Mouse (Mus musculus) frontal cortex, adult (tissue): ENCODE data around the gene Tnfaip2.
A peak's percentile ranks its signal among the peaks of the same experiment; 100 is the strongest.

Source experiments
- ATAC-seq: cut with Nextera tagmentation; 2 replicates; pipeline ENCODE4 v1.9.2; 2017; ENCODE audit warnings: mild to moderate bottlenecking, moderate library complexity, mixed read lengths; ENCODE audit not compliant: low TSS enrichment

Gene Tnfaip2

DNA sequence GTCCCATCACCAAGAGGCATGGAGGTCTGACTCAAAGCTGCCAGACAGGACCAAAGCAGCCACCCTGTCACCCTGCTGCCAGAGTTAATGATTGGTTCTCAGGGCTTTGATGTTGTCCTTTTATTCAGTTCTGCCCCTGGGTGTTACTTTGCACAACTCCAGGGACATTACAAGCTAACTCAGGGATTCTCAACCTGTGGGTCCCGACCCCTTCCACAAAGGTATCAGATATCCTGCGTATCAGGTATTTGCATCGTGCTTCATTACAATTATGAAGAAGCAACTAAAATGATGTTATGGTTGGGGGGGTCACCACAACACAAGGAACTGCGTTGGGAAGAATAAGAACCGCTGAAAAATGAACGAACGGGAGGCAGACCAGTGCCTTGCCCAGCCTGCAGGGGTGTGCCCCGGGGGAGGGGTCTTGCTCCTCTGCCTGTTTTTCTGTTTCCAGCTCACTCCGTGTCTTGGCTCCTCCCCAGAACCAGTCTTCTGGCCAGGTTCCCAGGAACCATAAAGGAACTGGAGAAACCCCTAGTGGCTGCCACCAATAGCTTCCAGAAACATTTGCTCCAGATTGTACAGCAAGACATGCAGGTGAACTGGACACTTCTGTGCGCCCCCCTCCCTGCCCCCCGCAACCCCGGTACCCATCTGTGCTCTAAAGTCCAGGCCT, 14.7 kb upstream of the Tnfaip2 start:
- no peak for ATAC-seq

GRCm38 (mm10) chr12:111428364-111428763, 13.9 kb upstream of the Tnfaip2 start:
- ATAC-seq = no peak

DNA sequence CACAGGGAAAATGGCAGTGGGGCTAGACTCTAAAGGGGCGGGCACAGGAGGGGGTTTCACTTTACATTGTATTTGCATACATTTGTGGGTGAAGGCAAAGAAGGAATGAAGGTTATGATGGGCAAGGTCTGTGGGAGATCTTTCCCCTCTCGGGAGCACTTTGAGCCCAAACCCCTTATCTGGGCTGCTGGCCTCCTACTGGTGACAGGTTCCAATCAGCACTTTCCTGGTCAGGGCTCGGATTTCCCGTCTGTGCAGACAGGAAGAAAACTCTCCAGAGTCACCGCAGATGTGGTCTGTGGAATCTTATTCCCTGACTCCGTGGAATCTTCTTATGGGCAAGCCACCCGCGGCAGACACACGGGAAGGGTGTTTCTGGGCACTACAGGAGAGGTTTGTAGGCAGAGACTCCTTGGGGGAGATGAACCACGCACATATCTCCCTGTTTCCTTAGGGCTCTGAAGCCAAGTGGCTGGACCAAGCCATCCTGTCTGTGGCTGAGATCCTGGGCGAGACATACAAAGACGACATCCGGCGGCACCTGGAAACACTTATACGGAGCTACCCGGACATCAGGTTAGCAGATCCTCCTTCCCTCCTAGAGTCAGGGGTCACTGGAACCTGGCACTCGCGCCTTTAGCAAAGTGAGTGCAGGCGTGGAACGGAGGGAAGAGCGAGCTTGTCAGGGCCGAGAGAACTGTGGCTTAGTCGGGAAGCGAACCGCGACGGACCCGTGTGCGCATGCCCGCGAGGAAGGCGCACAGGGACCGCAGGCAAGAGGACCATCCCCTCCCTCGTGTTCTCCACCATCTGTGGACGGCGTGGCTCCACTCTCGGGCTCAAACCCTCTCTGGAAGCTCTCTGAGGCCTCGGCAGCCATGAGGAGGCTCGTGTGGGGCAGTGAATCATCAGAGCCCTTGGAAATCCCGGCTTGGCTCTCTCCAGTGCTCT, 13.0 kb upstream of the Tnfaip2 start:
- peak; percentile 43; the same call in 1 of the 2 replicates for ATAC-seq

DNA sequence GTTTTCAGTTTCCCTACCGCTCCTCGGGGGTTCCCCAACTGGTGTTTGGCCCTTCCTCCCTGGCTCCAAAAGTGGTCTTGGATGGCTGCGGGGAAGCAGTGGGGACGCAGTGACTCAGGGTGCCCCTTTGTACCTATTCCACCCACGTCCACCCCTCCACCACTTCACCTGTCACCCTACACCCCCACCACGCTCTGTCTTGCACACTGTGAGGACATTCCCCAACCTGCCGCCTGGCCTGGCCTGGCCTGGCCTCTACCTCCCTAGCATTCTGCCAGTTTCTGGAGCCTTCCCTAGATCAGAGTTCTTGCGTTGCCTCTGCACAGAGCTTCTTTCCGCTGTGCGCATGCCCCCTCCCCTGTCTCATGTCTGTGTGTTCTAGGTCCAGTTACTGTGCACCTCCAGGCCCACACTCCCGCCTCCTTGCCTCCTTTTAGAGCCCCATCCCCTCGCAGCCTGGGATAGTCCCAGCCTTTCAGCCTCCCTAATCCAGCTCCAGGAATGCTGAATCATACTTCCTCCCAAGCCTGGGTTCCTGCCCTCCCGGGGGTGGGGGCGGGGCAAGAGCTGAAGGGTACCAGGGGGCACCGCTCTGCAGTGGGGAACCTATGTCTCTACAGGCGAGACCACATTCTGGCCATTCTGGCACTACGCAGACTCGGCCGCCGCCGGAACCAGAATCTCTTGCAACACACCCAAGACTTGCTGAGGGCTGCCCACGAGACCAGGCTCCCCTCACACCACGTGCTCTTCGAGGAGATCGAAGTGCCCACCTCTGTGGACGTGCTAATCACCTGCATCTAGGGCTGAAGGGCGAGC, 12.0 kb upstream of the Tnfaip2 start:
- ATAC-seq = no peak

DNA sequence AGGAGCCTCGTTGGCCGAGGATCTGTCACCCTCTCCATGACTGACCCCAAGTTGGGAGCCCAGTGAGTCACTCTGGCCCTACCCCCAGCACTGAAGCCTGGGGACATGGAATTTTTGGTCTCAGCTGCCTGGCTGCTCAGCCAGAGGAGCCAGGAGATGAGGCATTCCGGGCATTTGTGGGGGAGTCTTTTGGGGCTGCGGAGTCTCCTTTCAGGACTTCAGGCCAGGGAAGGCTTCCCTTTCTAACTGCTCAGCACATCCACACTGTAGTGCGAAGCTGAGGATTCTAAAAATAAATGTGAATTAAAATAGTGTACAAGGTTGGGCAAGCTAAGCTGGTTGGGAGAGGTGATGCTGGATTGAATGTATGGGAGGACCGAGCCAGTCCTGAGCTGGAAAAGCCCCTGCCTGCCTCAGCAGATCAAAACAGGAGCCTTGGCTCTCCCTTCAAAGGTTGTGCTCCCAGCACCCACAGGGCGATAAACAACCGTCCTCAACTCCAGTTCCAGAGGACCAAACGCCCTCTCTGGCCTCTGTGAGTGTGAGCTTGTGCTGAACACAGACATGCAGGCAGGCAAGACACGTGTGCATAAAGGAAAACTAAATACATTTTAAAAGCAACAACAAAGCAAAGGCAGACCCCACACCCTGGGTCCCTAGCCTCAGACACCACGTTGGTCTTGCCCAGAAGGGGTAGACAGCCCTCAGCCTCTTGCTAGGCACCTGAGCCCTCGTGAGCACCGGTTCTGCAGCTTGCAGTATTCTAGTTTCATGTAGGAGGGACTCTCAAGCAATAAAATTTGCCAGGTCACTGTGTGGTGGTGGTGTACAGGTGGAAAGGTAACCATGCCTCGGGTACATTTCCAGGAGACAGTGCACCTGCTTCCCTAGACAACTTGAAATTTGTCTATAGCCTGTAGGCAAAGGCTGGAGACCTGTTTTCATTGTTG, 11.1 kb upstream of the Tnfaip2 start:
- ATAC-seq = peak; percentile 45

GRCm38 (mm10) chr12:111432097-111432496, 10.2 kb upstream of the Tnfaip2 start:
- no peak for ATAC-seq

GRCm38 (mm10) chr12:111432751-111433331, 9.4 kb upstream of the Tnfaip2 start:
- ATAC-seq = no peak

DNA sequence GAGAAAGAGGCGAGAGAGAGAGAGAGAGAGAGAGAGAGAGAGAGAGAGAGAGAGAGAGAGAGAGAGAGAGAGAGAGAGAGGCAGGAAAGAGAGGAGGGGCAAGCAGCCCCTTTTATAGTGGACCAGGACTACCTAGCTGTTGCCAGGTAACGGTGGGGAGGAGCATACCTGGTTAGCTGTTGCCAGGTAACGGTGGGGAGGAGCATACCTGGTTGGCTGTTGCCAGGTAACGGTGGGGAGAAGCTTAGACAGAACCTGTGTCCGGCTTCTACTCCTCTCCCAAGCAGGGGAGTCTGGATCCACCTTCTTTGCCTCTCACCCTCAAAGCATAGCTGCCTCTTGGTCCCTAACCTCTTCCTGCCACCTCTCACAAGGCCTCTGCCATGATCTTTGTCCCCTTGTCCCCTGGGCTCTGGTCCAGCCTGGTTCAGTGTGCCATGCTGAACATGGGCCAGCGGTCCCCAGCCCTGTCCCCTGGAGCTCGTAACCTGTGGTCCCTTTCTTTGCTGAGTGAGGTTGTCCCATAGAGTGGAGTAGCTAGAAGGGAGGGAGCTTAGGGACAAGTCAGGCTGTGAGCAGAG, 8.0 kb upstream of the Tnfaip2 start:
- no peak for ATAC-seq

DNA sequence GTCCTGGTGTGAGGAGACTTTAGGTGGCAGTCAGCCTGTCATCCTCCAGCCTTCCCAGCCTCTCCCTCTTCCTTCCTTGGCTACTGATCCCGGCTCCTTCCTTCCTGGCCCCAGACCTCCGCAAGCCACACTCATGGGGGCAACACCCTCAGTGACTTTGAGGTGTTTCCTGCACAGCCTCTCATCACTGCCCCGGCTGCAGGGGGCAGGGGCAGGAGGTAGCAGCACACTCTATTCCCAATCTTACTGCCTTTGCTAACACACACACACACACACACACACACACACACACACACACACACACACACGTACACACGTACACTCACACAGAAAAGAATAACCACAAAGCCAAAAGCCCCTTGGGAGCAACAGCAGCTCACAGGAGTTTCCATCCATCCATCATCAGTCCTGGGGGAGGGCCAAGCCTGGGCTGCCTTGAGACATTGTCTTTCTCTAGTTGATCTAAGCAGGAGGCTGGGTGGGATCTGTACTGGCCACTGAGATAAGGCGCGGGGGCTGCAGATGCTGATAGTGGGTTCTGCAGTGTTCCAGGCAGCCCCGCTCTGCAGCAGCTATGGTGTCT, 7.4 kb upstream of the Tnfaip2 start:
- ATAC-seq = no peak

DNA sequence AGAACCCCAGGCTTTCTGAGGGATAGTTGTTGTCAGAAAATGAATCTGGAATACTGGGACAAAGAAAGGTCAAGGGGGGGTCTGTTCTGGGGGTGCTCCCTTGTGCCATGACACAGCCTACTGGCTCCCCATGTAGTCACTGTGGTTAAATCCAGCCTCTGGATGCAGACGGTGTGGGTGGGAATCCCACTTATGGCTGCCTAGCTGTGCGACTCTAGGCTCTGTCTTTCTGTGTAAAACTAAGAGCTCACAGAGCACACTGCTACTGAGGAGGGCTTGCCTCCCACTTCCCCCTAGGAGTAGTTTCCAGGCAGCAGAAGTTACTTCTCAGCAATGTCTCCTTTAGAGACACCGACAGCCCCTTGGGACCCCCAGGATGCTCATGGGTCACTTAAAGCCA, 6.1 kb upstream of the Tnfaip2 start:
- ATAC-seq = peak; percentile 53; the same call in 1 of the 2 replicates

- peak; percentile 94 for ATAC-seq
Measured at GRCm38 (mm10) chr12:111436640-111437039, 5.6 kb upstream of the Tnfaip2 start.

DNA sequence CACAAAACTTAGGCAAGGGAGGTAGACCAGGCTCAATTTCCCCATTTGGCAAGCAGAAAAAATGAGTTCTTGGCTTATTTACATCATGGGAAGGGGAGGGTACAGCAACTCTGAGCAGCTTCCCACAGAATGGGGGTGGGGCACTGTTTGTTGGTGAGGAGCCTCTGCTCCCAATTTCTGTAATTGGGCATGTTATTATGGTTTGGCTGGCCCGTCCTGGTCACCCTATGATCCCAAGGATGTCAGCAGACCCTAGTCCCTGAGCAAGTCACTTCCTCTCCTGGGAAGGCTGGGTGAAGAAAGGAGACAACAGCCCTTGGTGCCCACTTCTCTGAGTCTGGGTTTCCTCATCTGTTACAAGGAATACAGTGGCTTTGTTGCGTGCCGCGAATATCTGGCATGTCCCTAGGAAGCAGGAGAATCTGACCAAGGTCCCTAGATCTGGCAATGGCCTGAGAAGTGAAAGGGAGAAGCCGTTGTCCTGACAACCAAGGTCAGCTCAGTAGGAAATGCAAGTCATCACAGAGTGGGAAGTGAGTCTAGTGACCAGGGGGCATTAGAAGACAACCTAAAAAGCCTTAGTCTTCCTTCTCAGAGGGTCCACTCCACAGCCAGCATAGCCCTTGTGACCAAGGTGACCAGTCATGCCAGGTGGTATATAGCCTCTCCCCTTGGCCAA, 4.9 kb upstream of the Tnfaip2 start:
- no peak for ATAC-seq

- no peak for ATAC-seq
Measured at GRCm38 (mm10) chr12:111438850-111439249, 3.4 kb upstream of the Tnfaip2 start.

DNA sequence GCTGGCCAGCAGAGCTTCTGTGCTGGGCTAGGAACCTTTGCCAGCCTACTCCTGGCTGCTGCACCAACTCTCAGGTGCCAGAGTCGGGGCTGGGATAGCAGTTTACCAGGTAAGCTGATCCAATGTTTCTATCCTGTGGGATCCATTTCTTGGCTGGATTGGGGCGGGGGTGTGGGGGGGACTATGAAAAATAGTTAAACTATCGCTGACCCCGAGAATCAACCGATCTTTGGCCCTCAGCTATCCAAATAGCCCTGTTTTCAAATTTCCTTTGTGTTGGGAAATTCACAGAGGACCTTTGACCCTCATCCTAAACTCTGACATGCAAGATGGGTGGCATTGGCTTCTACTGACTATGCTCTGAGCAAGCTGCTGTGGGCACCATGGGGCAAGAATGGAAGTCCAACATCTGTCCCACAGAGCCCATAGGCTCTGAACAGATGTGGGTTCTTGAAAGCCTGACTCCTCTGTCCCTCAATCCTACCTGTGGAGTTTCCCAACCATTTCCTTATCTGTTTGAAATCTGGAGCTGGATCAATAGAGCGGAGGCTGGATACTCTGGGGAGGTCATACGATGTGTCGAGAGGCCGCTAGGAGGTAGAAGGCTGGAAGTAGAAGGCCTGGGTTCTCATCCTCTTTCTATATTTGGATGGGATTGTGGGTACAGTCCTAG, 1.4 kb upstream of the Tnfaip2 start:
- ATAC-seq = no peak

GRCm38 (mm10) chr12:111441523-111441922, 746 bp upstream of the Tnfaip2 start:
- ATAC-seq = peak; percentile 60; the same call in 1 of the 2 replicates

- no peak for ATAC-seq
Measured at GRCm38 (mm10) chr12:111443011-111443870, 972 bp downstream of the Tnfaip2 start.
